Mouse (Mus musculus) hindlimb bud, embryonic 11.5 days (tissue): ENCODE measurements around the gene Pgm2.

ENCODE experiments used
- DNase-seq: peaks from one replicate; pipeline ENCODE4 v3.0.0-alpha.2; 2012; ENCODE audit warnings: low read depth, low spot score; ENCODE audit errors: extremely low spot score

Pgm2 gene

DNA sequence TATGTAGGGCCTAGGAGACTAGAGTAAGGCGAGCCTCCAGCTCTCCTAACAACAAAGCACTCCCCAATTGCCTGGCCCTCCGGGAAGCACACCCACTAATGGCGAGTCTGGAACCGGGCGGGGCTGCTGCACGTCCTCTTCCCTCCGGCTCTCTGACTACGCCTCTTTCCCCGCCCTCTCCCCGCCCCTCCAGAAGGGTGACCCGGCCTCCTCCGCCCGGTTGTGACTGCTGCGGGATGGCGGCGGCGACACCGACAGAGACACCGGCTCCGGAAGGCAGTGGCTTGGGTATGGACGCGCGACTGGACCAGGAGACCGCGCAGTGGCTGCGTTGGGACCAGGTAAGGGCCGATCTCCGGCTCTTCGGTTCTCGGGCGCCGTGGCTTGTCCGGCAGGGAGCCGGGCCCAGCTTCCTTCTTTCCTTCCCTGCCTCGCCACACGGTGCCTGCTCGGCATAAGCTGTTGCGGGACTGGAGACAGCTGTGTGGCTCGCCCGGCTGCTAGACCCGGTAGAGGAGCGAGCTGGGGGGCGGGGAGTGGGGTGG lies at the start of gene Pgm2:
Pgm2 (plus strand) TSS at position 203 of the 545 bp plus-strand sequence.
- DNase-seq = no peak

DNA sequence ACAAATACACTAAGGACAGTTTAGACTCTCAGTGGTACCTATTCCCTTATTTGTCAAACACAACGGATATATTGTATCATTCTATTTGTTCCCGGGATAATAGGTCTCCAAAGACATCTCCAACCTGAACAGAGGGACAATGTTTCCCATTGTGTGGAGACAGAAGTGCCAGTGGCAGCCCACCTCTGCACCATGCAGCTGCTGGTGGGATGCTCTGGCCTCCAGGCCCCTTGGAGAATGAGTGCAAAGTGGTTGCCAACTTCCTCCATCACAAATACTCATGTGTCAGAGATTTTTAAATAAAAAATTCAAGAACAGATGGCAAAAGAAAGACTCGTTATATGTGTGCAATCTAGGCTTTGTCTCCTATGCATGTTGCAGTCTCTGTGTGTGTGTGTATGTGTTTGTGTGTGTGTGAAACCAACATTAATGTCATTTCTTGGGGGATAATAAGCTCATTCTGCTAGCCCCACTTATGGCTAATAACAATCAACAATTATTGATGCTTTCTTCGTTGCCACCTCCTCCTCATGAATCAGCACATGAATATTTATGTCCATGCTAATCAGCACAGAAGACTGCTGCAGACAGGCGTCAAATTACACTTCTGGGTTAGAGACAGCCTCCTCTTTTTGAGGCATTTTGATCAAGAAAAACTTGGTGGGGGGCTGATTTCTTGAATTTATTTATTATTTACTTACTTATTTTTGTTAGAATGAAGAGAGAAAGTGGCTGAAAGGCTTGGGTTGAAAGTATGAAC lies 48.9 kb upstream of the Pgm2 start:
- no peak for DNase-seq

DNA sequence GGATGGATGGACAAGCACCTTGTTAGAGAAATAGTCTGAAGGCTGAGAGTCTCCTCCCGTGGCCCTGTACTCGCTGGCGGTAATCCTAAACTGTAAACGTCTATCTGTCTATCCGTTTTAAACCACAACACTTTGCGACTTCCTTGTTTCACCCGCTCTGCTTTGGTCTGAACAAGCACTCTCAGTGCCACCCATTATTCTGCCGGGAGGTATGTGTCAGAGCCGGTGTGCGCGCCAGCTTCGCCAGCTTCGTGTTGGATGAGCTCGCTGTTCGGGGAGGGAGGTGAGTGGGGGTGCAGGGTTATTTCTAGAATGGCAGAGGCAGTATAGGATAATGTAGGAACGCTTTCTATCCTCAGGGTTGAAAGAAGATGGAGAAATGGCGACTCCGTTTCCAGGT lies 48.0 kb upstream of the Pgm2 start:
- DNase-seq = no peak

DNA sequence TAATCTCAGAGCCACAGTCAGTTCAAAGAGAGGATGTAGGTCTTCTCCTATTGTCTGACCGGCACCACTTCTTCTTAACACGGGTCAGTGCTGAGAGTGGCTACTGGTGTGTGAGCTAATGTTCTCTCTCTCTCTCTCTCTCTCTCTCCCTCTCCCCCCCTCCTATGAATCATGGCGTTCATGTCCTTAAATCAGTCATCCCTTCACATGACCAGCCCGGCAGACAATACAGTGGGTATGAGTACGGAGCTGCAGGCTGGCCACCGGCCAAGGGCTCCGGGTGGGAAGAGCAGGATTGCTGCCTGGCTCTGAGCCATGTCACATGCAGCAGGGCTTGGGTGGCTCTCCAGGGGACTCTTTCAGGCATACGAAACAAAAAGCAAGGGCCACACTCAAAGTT lies 47.2 kb upstream of the Pgm2 start:
- DNase-seq = no peak

DNA sequence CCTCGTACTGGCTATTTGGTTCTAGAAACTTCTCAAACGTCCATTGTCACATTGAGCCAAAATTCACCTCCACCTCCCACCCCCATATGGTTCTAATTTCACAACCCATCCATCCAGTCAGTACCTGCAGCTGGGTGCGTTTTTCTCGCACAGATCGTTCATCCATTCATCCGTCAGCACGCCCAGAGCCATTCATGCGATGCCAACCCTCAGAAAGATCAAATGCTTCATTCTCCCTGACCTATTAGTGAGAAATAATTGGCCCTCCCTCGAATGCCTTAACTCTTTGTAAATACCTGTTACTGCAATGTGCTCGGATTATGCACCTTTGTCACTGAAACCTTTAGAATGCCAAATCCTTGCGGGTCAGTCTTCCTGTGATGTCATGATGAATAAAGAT lies 45.8 kb upstream of the Pgm2 start:
- DNase-seq = no peak

DNA sequence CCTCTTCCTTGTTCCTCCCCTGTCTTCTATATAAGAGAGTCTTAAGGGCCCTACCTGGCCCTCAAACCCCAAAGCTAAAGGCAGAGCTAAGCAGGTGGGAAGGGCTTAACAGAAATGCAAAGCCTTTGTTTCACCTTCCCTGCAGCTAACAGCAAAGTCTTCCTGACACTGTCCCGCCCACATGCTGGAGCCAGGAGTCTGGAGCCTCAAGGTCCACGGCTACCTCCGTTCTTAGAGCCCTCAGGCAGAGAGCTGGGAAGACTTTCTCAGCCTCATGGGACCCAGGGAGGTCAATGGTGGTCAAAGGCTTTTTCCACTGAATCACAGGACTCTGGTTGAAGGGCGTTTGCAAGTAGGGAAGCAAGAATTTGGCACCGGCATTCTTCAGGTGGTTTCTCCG lies 44.8 kb upstream of the Pgm2 start:
- DNase-seq = no peak

DNA sequence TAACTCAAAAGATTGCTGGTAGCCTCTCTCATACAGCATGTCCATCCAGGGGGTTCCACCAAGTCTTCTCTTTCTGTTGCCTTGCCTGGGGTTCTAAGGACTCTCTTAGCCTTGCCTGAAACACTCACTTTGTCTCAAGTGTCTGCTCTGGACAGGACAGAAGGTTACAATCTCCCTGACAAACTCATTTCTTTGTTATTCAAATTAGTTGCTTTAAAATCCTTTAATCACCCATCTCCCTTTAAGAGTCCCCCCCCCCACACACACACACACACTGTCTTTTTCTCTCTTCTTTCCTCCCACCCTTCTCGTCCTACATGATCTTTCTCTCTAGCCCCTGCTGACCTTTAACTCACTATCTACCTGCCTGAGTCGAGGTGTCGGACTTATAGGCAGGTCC lies 44.1 kb upstream of the Pgm2 start:
- no peak for DNase-seq

DNA sequence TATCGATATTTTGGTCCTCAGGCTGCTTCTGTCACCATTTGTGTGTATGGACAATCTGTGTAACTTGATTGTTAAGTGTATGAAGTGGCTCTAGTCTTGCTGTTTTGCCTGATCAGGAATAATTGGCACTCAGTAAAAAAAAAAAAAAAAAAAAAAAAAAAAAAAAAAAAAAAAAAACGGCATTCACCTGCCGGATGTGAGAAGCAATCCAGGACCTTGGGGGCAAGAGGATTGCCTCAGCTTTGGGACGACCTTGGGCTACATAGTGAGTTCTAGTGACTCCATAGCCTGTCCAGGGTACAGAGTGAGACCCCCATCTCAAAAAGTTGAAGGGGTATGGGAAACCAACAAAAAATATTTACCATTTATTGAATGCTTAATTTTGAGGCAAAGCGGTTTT lies 43.5 kb upstream of the Pgm2 start:
- no peak for DNase-seq

DNA sequence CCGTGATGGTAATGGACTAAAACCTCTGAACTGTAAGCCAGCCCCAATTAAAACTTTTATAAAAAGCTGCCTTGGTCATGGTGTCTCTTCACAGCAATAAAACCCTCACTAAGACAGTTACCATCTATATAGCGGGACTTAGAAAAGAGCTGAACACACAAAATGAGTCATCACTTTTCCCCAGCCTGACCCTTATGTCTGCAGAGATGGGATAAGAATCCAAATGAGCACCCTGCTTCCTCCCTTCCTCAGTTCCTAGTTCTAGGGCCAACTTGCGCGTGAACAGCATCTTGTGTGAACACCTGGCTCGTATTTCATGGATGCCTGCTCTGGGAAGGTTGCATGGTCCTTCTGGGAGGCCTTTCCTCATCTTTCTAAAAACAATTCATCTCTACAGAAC lies 39.7 kb upstream of the Pgm2 start:
- DNase-seq = no peak

DNA sequence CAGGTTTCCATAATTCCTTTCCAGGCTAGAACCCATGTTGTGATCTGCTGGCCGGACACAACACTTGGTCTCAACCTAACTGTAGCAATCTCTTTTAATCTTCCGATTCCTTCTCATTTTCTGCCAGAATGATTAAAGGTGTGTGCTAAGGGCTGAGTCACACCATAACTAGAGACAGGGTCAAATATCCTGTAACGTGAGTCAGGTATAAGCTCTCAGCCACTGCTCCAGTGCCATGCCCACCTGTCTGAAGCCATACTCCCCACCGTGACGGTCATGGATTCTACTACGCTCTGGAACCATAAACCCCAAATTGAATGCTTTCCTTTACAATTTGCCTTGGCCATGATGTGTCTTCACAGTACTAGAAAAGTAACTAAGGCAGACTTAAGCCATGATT lies 36.5 kb upstream of the Pgm2 start:
- DNase-seq = no peak

DNA sequence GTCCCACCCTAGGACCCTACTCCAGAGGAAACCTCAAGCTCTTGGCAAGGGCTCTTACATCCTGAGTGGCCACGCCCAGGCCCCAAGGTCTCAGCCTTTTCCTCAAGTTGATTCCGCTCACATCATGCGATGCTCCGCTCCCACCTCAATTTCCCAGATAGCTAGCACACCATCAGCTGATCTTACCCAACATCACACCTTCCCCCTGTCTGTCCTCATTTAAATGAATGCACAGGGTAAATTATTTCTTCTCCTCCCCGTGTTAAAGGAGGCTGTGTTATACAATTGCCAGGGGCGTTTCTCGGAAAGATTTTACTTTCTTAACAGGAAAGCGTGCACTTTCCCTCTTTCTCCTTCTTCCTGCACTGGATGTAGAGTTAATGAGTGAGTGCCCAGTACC lies 31.9 kb upstream of the Pgm2 start:
- DNase-seq = no peak

DNA sequence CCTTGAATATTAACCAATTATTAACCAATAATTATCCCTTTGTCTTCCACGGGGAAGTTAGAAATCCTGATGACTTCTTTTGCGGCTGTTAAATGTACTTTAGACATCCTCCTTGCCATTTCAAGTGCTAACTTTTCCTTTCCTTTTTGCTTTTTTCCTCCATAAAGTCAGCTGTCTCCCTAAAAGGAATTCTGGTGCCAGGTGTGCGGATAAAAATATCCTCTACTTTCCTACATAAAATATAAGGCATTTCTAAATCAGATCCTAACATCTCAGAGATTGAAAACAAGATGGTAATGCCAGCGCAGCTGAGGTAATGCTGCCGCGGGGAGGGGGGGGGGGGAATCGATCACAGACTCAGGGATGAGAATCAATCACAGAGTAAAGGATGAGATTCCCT lies 31.1 kb upstream of the Pgm2 start:
- no peak for DNase-seq

DNA sequence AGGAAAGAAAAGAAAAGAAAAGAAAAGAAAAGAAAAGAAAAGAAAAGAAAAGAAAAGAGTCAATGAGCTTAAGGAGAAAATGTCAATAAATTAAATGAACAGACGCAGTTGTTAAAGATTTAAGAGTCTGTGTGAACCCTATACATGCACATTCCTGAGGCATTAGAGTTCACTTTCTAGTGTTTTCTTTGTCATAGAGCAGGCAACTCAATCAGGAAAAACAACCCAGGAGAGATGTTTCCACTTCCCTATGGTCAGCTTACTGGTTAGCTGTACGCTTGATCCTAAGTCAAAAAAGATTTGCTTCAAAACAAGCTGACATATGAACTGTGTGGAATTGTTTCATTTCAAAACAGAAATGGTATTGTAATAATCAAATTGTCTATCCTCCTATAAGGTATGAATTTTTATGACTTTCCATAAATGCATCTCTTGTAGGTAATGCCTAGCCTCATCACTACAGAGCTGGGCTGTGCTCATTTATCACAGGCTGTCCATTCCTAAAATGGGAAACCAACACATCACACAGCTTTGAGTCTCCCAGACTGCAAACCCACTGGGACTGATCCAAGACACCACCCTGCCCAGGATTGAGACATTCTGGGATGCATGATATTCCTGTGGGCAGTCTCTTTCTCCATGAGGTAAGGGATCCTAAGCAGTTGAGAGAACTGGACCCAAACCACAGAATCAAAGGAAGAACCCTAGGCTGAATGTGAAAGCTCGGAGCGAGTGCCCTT lies 29.7 kb upstream of the Pgm2 start:
- DNase-seq = no peak

DNA sequence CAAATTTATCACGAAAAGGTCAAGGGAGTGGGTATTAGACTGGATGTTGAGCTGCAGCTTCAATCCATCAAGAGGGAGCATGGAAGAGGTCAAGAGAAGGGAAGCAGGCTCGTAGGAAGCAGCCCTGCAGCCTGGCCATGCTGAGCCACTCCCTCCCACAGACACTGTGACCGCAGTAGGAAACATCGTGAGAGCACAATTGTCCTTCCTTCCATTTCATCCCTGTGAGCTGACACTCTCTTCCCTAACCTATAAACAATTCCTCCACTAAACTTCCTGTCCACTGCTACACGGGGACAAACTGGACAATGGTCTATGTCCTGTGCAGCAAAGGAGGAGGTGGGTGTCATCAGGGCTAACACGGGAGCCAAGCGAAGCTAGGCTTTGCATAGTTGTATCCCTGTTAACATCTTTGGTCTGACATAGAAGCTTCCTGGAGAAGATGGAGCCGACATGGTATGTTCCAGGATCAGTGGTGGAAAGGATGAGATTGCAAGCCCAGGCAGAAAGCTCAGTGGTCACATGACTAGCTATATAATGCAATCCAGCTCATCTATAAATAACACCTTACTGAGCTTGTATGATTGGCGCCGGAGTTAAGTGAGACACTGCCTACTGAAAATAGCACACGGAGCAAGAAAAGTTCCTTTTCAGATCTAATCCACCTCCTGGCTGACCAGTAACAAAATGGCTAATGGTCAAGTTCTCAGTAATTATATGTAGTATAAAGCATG lies 29.0 kb upstream of the Pgm2 start:
- no peak for DNase-seq

DNA sequence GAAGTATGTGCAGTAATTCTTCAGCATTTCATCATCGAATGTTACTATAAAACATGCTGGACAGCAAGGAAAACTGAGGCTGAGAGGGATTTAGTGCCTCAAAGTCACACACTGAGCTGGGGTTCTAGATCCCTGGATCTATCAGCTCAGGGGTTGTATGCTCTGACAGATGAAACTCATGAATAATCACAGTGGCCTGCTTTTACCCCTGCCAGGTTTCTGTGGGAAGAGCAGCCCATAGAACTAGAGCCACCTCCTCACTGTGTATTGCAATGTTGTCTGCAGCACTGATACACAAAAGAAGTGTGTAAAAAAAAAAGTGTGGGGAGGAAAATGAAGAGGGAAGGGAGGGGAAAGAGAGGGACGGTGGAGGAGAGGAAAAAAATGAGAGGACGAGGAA lies 28.3 kb upstream of the Pgm2 start:
- DNase-seq = no peak

DNA sequence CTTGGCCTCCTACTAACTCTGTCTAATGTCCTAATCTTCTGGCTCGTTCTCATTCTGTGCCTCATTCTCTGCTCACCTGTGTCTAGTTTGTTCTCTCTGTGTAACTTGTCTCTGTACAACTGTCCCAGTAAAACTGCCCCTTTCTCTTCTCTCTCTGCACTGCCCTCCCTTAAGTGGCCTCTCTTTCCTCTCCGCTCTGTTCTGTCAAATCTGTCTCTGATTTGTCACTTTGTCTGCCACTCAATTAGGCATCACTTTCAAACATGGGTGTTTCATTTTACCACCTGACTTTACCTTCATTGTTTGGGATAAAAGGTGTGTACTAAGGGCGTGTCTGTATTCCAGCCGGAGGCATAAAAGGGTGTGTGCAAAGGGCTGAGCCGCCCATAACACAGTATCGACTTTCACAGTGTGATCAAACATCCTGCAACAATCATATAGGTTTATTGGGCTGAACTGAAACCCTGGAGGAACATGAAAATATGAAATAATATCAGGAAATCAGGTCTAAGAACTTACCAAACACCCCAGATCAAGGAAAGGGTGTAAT lies 27.2 kb upstream of the Pgm2 start:
- no peak for DNase-seq

DNA sequence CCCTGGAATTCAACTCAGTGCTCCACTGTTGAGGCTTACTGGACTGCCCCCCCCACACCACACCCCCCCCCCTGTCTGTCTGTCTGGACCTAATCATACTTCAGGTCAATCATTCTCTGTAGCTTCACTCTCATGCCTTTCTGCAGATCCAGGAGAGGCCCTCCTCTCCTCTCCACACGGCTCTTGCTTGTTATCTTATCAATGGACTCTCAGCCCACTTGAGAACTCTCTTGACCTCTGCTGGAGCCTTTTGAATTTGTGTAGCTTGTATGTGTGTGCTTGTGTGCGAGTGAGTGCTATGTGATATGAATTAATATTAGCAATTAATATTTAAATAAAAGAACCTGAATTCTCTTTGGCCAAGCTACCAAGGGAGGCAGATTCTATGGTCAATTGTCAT lies 26.6 kb upstream of the Pgm2 start:
- DNase-seq = no peak

DNA sequence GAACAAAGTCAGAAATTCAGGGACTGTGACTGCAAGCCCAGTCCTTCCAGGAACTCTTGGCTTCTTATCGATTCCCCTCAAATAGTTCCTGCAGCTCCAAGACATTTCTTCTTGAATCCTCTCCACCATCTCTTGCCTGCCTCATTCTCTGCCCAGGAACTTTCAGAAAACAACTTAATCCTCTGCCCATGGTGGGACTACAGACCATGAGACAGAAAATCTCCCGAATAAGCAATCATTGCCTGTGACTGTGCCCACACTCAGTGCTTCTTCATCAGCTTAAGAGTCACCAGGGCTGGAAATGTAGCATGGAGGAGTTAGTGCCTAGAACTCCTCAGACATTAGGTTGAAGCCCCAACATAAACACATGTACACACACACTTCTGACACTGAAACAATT lies 25.2 kb upstream of the Pgm2 start:
- DNase-seq = no peak

DNA sequence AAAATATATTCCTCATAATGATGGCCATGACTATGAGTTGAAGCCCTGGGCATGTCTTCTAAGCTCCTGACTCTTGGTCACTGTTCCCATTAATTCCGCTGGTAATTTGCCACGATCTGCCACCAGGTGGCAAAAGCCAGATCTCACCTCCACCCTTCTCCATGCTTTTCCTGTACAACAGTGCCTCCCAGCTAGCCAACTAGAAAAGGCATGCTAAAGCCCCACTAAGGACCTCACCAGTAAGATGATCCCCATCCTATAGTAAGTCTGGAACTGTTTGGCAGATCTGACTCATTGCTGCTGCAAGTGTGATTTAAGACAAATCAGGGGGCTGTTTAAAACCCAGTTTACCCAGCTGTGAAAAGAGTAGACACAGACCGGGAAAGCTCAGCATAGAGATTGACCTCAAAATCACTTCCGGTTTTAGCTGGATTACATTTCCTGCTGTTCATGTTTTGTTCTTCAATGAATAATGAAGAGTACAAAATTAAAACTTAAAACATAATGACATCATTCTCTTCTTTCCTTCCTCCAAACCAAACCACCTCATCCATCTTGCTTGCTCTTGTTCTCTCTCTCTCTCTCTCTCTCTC lies 22.6 kb upstream of the Pgm2 start:
- peak; percentile 54 for DNase-seq

DNA sequence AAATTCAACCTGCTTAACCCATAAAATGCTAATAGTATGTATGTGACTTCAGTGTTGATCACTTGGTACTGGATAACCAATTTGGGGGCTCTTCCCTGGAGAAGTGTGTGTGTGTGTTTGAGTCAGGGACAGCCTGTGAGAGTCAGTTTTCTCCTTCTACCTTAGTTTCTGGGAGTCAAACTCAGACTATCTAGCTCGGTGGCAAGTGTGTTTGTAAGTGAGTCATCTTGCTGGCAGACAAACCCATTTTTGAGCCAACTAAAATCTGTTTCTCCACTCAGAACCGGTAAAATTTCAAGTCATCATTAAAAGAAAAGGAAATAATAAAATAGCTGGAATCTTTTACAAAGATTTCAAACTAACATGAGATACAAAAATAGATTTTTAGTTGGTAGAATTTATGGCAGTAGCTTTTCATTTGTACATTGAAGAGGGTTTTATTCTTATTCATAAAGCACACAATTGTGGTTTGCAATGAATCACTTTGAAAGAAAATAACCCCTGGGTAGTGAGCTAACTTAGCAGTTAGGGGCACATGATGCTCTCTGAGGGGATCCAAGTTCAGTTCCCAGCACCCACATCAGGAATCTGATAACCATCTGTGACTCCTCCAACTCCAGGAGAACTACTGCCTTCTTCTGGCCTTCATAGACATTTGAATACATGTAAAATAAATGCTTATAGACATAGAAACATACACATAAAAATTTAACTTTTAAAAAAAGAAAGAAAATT lies 21.8 kb upstream of the Pgm2 start:
- DNase-seq = no peak
